Comparison of ENCODE assay signal across 7 mouse cellular contexts in the genomic region with DNA sequence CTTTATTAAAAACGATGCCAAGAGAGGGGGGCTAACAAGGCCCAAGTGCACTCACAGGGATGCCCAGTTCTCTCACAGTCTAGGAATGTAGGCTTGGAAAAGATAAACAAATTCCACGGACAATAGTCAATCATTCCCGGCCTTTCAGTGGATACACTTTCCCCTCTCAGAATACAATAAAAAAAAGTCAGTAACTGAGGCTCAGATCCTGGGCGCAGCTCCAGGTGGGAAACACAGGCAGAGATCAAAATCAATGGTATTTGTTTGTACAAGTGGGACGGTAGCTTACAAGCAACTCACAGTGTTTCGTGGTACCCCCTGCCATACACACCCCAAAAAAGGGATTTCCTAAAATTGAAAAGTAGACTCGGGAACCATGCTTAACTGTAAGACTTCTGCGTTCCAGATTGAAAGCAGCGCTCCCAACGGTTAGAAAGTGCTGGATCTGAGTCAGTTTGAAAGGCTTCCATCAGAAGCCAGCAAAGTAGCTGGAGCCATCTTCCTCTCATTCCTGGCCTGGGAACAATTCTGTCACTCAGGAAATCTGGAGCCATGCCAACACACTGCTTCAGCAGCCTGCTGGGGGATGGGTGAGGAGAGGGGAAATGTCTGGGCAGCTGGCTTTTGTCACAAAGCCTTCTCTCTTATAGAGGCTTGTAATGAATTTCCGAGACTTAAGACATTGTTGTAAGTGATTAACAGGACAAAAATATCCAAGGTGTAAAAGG.
DNase-seq lines count a peak whose midpoint lies in the region; ATAC-seq and TF ChIP-seq lines count a peak whose summit lies in the region.

No protein-coding gene starts in this region.

- H3K27me3 ChIP-seq in embryonic facial prominence, embryonic 10.5 days (replicated peaks; ENCODE audit: low read depth, poor library complexity, severe bottlenecking), result no peaks in the 10 kb centered on the region
- H3K27me3 ChIP-seq in intestine, embryonic 16.5 days (replicated peaks; ENCODE audit: control insufficient read depth, insufficient read depth, low read length), result no peaks in the 10 kb centered on the region
- H3K27me3 ChIP-seq in limb, embryonic 13.5 days, result no peaks in the 10 kb centered on the region
- H3K27me3 ChIP-seq in myocyte (ENCODE audit: control insufficient read depth, insufficient read depth, insufficient read length), result no peaks in the 10 kb centered on the region

- H3K4me3 ChIP-seq in embryonic facial prominence, embryonic 10.5 days, result no peak overlapping the region
- 0 out of 2 replicates have a peak overlapping the region, but pooled peaks have one; percentile 5 for H3K4me3 ChIP-seq in intestine, embryonic 16.5 days (ENCODE audit: low read length)
- H3K4me3 ChIP-seq in limb, embryonic 13.5 days, result no peak overlapping the region
- no peak overlapping the region for H3K4me3 ChIP-seq in myocyte

- H3K79me2 ChIP-seq in myocyte (ENCODE audit: control insufficient read depth, insufficient read depth), result peaks cover 79% of the 10 kb centered on the region

- H3K27ac ChIP-seq in embryonic facial prominence, embryonic 10.5 days (replicated peaks), result peak overlapping the region; percentile 81
- H3K27ac ChIP-seq in intestine, embryonic 16.5 days (ENCODE audit: low read length), result peak overlapping the region; percentile 63
- H3K27ac ChIP-seq in limb, embryonic 13.5 days, result peak overlapping the region; percentile 39; the same call in 1 of the 2 replicates

- peak; percentile 22 for DNase-seq in cerebellum, adult 11-12 months
- DNase-seq in embryonic facial prominence, embryonic 10.5 days (ENCODE audit: low spot score), result peak; percentile 73
- DNase-seq in gastrocnemius, postnatal 4 days (ENCODE audit: low spot score in 2 of 2), result peak; percentile 36 to 71
- DNase-seq in thymus, postnatal 10 days (ENCODE audit: low spot score in 2 of 2), result no peak

- no peak for TF ChIP-seq POLR2A in myocyte (IDR thresholded peaks at IDR 0.05; ENCODE audit: insufficient read length, low read depth)

- H3K9me3 ChIP-seq in embryonic facial prominence, embryonic 10.5 days, result 0 out of 2 replicates have a peak, but pooled peaks cover 4% of the 10 kb centered on the region
- H3K9me3 ChIP-seq in intestine, embryonic 16.5 days (ENCODE audit: control insufficient read depth, low read length), result no peaks in the 10 kb centered on the region
- no peaks in the 10 kb centered on the region for H3K9me3 ChIP-seq in limb, embryonic 13.5 days

- peak; percentile 87 for ATAC-seq in intestine, embryonic 16.5 days
- peak; percentile 88 for ATAC-seq in limb, embryonic 13.5 days (ENCODE audit: low FRiP score, low read depth)

- 58% methylated on average over 11 of the region's 11 CpGs for WGBS in embryonic facial prominence, embryonic 10.5 days
- 25% methylated on average over 11 of the region's 11 CpGs for WGBS in intestine, embryonic 16.5 days
- 43% methylated on average over 11 of the region's 11 CpGs for WGBS in limb, embryonic 13.5 days

- peaks cover 25% of the 10 kb centered on the region for H3K4me1 ChIP-seq in embryonic facial prominence, embryonic 10.5 days
- H3K4me1 ChIP-seq in intestine, embryonic 16.5 days (ENCODE audit: control insufficient read depth, insufficient read depth, low read length), result peaks cover 18% of the 10 kb centered on the region
- H3K4me1 ChIP-seq in limb, embryonic 13.5 days, result peaks cover 29% of the 10 kb centered on the region

- H3ac ChIP-seq in myocyte (ENCODE audit: control insufficient read depth, insufficient read length), result no peak overlapping the region

- no peak overlapping the region for H3K9ac ChIP-seq in intestine, embryonic 16.5 days (ENCODE audit: low read depth, low read length)
- H3K9ac ChIP-seq in limb, embryonic 13.5 days, result no peak overlapping the region

- peak overlapping the region; percentile 22; the same call in 1 of the 2 replicates for H3K4me2 ChIP-seq in intestine, embryonic 16.5 days (ENCODE audit: low read depth, low read length)
- H3K4me2 ChIP-seq in limb, embryonic 13.5 days (replicated peaks), result peak overlapping the region; percentile 19; the same call in 1 of the 2 replicates
- H3K4me2 ChIP-seq in myocyte (ENCODE audit: low read depth), result peak overlapping the region; percentile 68

- H3K36me3 ChIP-seq in embryonic facial prominence, embryonic 10.5 days (replicated peaks), result peaks cover 3% of the 10 kb centered on the region; the same call in 1 of the 2 replicates
- H3K36me3 ChIP-seq in intestine, embryonic 16.5 days (ENCODE audit: control insufficient read depth, insufficient read depth, low read length), result no peaks in the 10 kb centered on the region
- no peaks in the 10 kb centered on the region for H3K36me3 ChIP-seq in limb, embryonic 13.5 days
- H3K36me3 ChIP-seq in myocyte (ENCODE audit: control insufficient read depth, insufficient read depth), result no peaks in the 10 kb centered on the region

TF ChIP-seq in myocyte, 11 proteins besides CTCF, POLR2A, EP300 and RAD21:
- TF ChIP-seq E2F4 (IDR thresholded peaks at IDR 0.05; ENCODE audit: insufficient read depth) (no peak), TCF3 (IDR thresholded peaks at IDR 0.05; ENCODE audit: insufficient read length, low read depth) (no peak), USF1 (IDR thresholded peaks at IDR 0.05; ENCODE audit: low read depth) (no peak), SRF (IDR thresholded peaks at IDR 0.05; ENCODE audit: control insufficient read depth, insufficient read length, low read depth) (no peak), MYOD1 (IDR thresholded peaks at IDR 0.05; ENCODE audit: control insufficient read depth in 1 of 3, insufficient read length in 2 of 3, low read depth in 2 of 3) (no peak), MAX (IDR thresholded peaks at IDR 0.05; ENCODE audit: low read depth) (no peak), CEBPB (IDR thresholded peaks at IDR 0.05; ENCODE audit: insufficient read depth, poor library complexity, severe bottlenecking) (no peak), TCF12 (IDR thresholded peaks at IDR 0.05; ENCODE audit: insufficient read depth, poor library complexity, severe bottlenecking) (no peak), POLR2AphosphoS2 (IDR thresholded peaks at IDR 0.05; ENCODE audit: insufficient read length, low read depth) (no peak), REST (IDR thresholded peaks at IDR 0.05; ENCODE audit: insufficient read depth, insufficient read length) (no peak), MYOG (IDR thresholded peaks at IDR 0.05; ENCODE audit: control insufficient read depth in 1 of 3, insufficient read depth in 1 of 3, insufficient read length in 2 of 3, low read depth in 2 of 3) (no peak)

Comparison
In these comparisons a context has a peak if more than half of its experiments do, and no peak if none do; other contexts are left out.
1. DNase-seq: peak in cerebellum, adult 11-12 months (single experiment), embryonic facial prominence, embryonic 10.5 days (single experiment) and gastrocnemius, postnatal 4 days (2 of 2); none in thymus, postnatal 10 days (0 of 2).
2. Peak in every context shown above with its lines, with median percentiles within 50 percentile points of each other: H3K27ac ChIP-seq and H3K4me2 ChIP-seq.